Mouse (Mus musculus): ENCODE data around the gene Fam3c. TPM values are rescaled to one million over a fixed set of nuclear protein-coding genes. Genes with fewer than 3 reads are reported as not detected.
"Not testable (repeated sequence)": the region's sequence is repeated elsewhere in the genome, so short reads cannot be mapped to it uniquely, and the experiment has no call there.

Gene Fam3c
- polyA plus RNA-seq, 1 experiment, result 19.4 TPM

- no peak overlapping the region for H3ac ChIP-seq (ENCODE audit: control insufficient read depth, insufficient read length)
- TF ChIP-seq MYOD1 (IDR thresholded peaks at IDR 0.05; ENCODE audit: control insufficient read depth in 1 of 3, insufficient read length in 2 of 3, low read depth in 2 of 3), result no peak
- no peak overlapping the region for H3K4me2 ChIP-seq (ENCODE audit: low read depth)
- H3K36me3 ChIP-seq (ENCODE audit: control insufficient read depth, insufficient read depth), result no peaks in the 10 kb centered on the region
- H3K4me3 ChIP-seq, result no peak overlapping the region
- H3K79me2 ChIP-seq (ENCODE audit: control insufficient read depth, insufficient read depth), result no peaks in the 10 kb centered on the region
- no peaks in the 10 kb centered on the region for H3K27me3 ChIP-seq (ENCODE audit: control insufficient read depth, insufficient read depth, insufficient read length)
These were observed 87.4 kb downstream of the Fam3c start for GRCm38 (mm10) chr6:22268677-22269076.

GRCm38 (mm10) chr6:22267807-22268667, 88.0 kb downstream of the Fam3c start:
- H3K36me3 ChIP-seq (ENCODE audit: control insufficient read depth, insufficient read depth), result no peaks in the 10 kb centered on the region
- H3K4me3 ChIP-seq, result no peak overlapping the region
- no peaks in the 10 kb centered on the region for H3K79me2 ChIP-seq (ENCODE audit: control insufficient read depth, insufficient read depth)
- H3K4me2 ChIP-seq (ENCODE audit: low read depth), result no peak overlapping the region
- no peak overlapping the region for H3ac ChIP-seq (ENCODE audit: control insufficient read depth, insufficient read length)
- no peak for TF ChIP-seq USF1 (IDR thresholded peaks at IDR 0.05; ENCODE audit: low read depth)
- no peak for TF ChIP-seq CEBPB (IDR thresholded peaks at IDR 0.05; ENCODE audit: insufficient read depth, poor library complexity, severe bottlenecking)
- TF ChIP-seq MYOD1 (IDR thresholded peaks at IDR 0.05; ENCODE audit: control insufficient read depth in 1 of 3, insufficient read length in 2 of 3, low read depth in 2 of 3), result no peak
- no peak for TF ChIP-seq TCF3 (IDR thresholded peaks at IDR 0.05; ENCODE audit: insufficient read length, low read depth)
- no peak for TF ChIP-seq MAX (IDR thresholded peaks at IDR 0.05; ENCODE audit: low read depth)
- no peak for TF ChIP-seq SRF (IDR thresholded peaks at IDR 0.05; ENCODE audit: control insufficient read depth, insufficient read length, low read depth)
- no peak for TF ChIP-seq REST (IDR thresholded peaks at IDR 0.05; ENCODE audit: insufficient read depth, insufficient read length)
- H3K27me3 ChIP-seq (ENCODE audit: control insufficient read depth, insufficient read depth, insufficient read length), result no peaks in the 10 kb centered on the region

- Histone ChIP-seq H3K36me3 (ENCODE audit: control insufficient read depth, insufficient read depth) (no peaks in the 10 kb centered on the region), H3K4me3 (no peak overlapping the region)
These were observed 90.0 kb downstream of the Fam3c start for GRCm38 (mm10) chr6:22266018-22266417.

GRCm38 (mm10) chr6:22264094-22264493, 91.9 kb downstream of the Fam3c start:
- H3K4me2 ChIP-seq (ENCODE audit: low read depth); H3K4me3 ChIP-seq; H3ac ChIP-seq (ENCODE audit: control insufficient read depth, insufficient read length); H3K36me3 ChIP-seq (ENCODE audit: control insufficient read depth, insufficient read depth); H3K27me3 ChIP-seq (ENCODE audit: control insufficient read depth, insufficient read depth, insufficient read length); H3K79me2 ChIP-seq (ENCODE audit: control insufficient read depth, insufficient read depth): not testable (repeated sequence)

More at GRCm38 (mm10) chr6:22266018-22266417, 90.0 kb downstream of the Fam3c start:
- H3K4me2 ChIP-seq (ENCODE audit: low read depth), result no peak overlapping the region
- no peak overlapping the region for H3ac ChIP-seq (ENCODE audit: control insufficient read depth, insufficient read length)
- H3K27me3 ChIP-seq (ENCODE audit: control insufficient read depth, insufficient read depth, insufficient read length), result no peaks in the 10 kb centered on the region
- TF ChIP-seq REST (IDR thresholded peaks at IDR 0.05; ENCODE audit: insufficient read depth, insufficient read length) (no peak), CEBPB (IDR thresholded peaks at IDR 0.05; ENCODE audit: insufficient read depth, poor library complexity, severe bottlenecking) (no peak), TCF3 (IDR thresholded peaks at IDR 0.05; ENCODE audit: insufficient read length, low read depth) (no peak), TCF12 (IDR thresholded peaks at IDR 0.05; ENCODE audit: insufficient read depth, poor library complexity, severe bottlenecking) (no peak), POLR2A (IDR thresholded peaks at IDR 0.05; ENCODE audit: insufficient read length, low read depth) (no peak)
- no peaks in the 10 kb centered on the region for H3K79me2 ChIP-seq (ENCODE audit: control insufficient read depth, insufficient read depth)

- no peak for TF ChIP-seq MAX (IDR thresholded peaks at IDR 0.05; ENCODE audit: low read depth)
- TF ChIP-seq TCF3 (IDR thresholded peaks at IDR 0.05; ENCODE audit: insufficient read length, low read depth), result no peak
- TF ChIP-seq USF1 (IDR thresholded peaks at IDR 0.05; ENCODE audit: low read depth), result no peak
- TF ChIP-seq POLR2A (IDR thresholded peaks at IDR 0.05; ENCODE audit: insufficient read length, low read depth), result no peak
- no peak for TF ChIP-seq POLR2AphosphoS2 (IDR thresholded peaks at IDR 0.05; ENCODE audit: insufficient read length, low read depth)
- TF ChIP-seq E2F4 (IDR thresholded peaks at IDR 0.05; ENCODE audit: insufficient read depth), result no peak
- TF ChIP-seq REST (IDR thresholded peaks at IDR 0.05; ENCODE audit: insufficient read depth, insufficient read length), result no peak
- no peak for TF ChIP-seq MYOG (IDR thresholded peaks at IDR 0.05; ENCODE audit: control insufficient read depth in 1 of 3, insufficient read depth in 1 of 3, insufficient read length in 2 of 3, low read depth in 2 of 3)
- no peak for TF ChIP-seq SRF (IDR thresholded peaks at IDR 0.05; ENCODE audit: control insufficient read depth, insufficient read length, low read depth)
- TF ChIP-seq CEBPB (IDR thresholded peaks at IDR 0.05; ENCODE audit: insufficient read depth, poor library complexity, severe bottlenecking), result no peak
- no peak for TF ChIP-seq TCF12 (IDR thresholded peaks at IDR 0.05; ENCODE audit: insufficient read depth, poor library complexity, severe bottlenecking)
- TF ChIP-seq MYOD1 (IDR thresholded peaks at IDR 0.05; ENCODE audit: control insufficient read depth in 1 of 3, insufficient read length in 2 of 3, low read depth in 2 of 3), result no peak
- H3K79me2 ChIP-seq (ENCODE audit: control insufficient read depth, insufficient read depth), result no peaks in the 10 kb centered on the region
- no peaks in the 10 kb centered on the region for H3K36me3 ChIP-seq (ENCODE audit: control insufficient read depth, insufficient read depth)
- H3K4me3 ChIP-seq, result no peak overlapping the region
- no peaks in the 10 kb centered on the region for H3K27me3 ChIP-seq (ENCODE audit: control insufficient read depth, insufficient read depth, insufficient read length)
- H3ac ChIP-seq (ENCODE audit: control insufficient read depth, insufficient read length), result no peak overlapping the region
- H3K4me2 ChIP-seq (ENCODE audit: low read depth), result no peak overlapping the region
These were observed 93.5 kb downstream of the Fam3c start for GRCm38 (mm10) chr6:22262519-22262918.
